Mouse (Mus musculus) limb, embryonic 13.5 days (tissue): ENCODE data around the gene March5. TPM values are rescaled to one million over a fixed set of nuclear protein-coding genes. Genes with fewer than 3 reads are reported as not detected.

Source experiments
- ATAC-seq: fragments of 200-750 bp; cut with Nextera tagmentation; 2 replicates; pipeline ENCODE4 v1.8.0; 2017; ENCODE audit warnings: low read depth, moderate number of reproducible peaks, moderate TSS enrichment; ENCODE audit not compliant: low FRiP score
- H3K27ac ChIP-seq: fragments of 300-500 bp; sonication (generic); 2 replicates; pipeline ENCODE4 v1.5.1; 2015; ENCODE audit warnings: inconsistent platforms, mild to moderate bottlenecking, moderate library complexity
- H3K27me3 ChIP-seq: fragments of 300-500 bp; sonication (generic); 2 replicates; pipeline ENCODE4 v1.6.1; 2015; ENCODE audit warnings: mild to moderate bottlenecking, inconsistent platforms
- H3K36me3 ChIP-seq: fragments of 300-500 bp; sonication (generic); 2 replicates; pipeline ENCODE4 v1.6.1; 2015; ENCODE audit warnings: inconsistent platforms, mild to moderate bottlenecking, moderate library complexity
- H3K4me1 ChIP-seq: fragments of 300-500 bp; sonication (generic); 2 replicates; pipeline ENCODE4 v1.6.1; 2015; ENCODE audit warnings: inconsistent platforms
- H3K4me2 ChIP-seq: fragments of 300-500 bp; sonication (generic); replicated peaks from 2 replicates; pipeline ENCODE4 v1.6.1; 2015; ENCODE audit warnings: inconsistent platforms, mild to moderate bottlenecking, moderate library complexity
- H3K4me3 ChIP-seq: fragments of 300-500 bp; sonication (generic); 2 replicates; pipeline ENCODE4 v1.5.1; 2015; ENCODE audit warnings: moderate library complexity, mild to moderate bottlenecking, inconsistent platforms
- H3K9ac ChIP-seq: fragments of 300-500 bp; sonication (generic); 2 replicates; pipeline ENCODE4 v1.6.1; 2015; ENCODE audit warnings: mild to moderate bottlenecking, inconsistent platforms
- H3K9me3 ChIP-seq: fragments of 300-500 bp; sonication (generic); 2 replicates; pipeline ENCODE4 v1.6.1; 2016; ENCODE audit warnings: inconsistent platforms
- WGBS: fragments of 180-500 bp; shearing (Covaris S2); methylation state at CpG from one replicate; pipeline ENCODE4 v1.1.7; 2015; 5-methylcytosine and 5-hydroxymethylcytosine counted together
- polyA plus RNA-seq: library from polyadenylated mRNA; unstranded; fragments of >200 nt; fragmentation: Nextera tagmentation; extraction: Ambion mirVana; gene quantifications from 2 replicates; pipeline ENCODE4 v1.2.1, GENCODE M21; 2015

Gene March5
- polyA plus RNA-seq, 1 experiment from 2014 or later, result 112 TPM

GRCm38 (mm10) chr19:37246859-37247258 lies 39.5 kb downstream of the March5 start:
- no peak overlapping the region for H3K9ac ChIP-seq
- H3K27me3 ChIP-seq, result no peaks in the 10 kb centered on the region
- no peaks in the 10 kb centered on the region for H3K9me3 ChIP-seq
- no peaks in the 10 kb centered on the region for H3K4me1 ChIP-seq
- H3K27ac ChIP-seq, result no peak overlapping the region
- H3K4me2 ChIP-seq, result no peak overlapping the region
- H3K36me3 ChIP-seq, result no peaks in the 10 kb centered on the region
- no peak for ATAC-seq
- 42% methylated on average over 3 of the region's 3 CpGs for WGBS
- H3K4me3 ChIP-seq, result no peak overlapping the region

- no peaks in the 10 kb centered on the region for H3K4me1 ChIP-seq
- no peak overlapping the region for H3K9ac ChIP-seq
- no peak overlapping the region for H3K4me3 ChIP-seq
- 84% methylated on average over 3 of the region's 3 CpGs for WGBS
- no peaks in the 10 kb centered on the region; the same call in 1 of the 2 replicates for H3K9me3 ChIP-seq
- H3K27me3 ChIP-seq, result no peaks in the 10 kb centered on the region
- ATAC-seq, result no peak
- H3K27ac ChIP-seq, result no peak overlapping the region
- no peak overlapping the region for H3K4me2 ChIP-seq
- H3K36me3 ChIP-seq, result no peaks in the 10 kb centered on the region
Measured at GRCm38 (mm10) chr19:37248199-37248598, 40.9 kb downstream of the March5 start.

DNA sequence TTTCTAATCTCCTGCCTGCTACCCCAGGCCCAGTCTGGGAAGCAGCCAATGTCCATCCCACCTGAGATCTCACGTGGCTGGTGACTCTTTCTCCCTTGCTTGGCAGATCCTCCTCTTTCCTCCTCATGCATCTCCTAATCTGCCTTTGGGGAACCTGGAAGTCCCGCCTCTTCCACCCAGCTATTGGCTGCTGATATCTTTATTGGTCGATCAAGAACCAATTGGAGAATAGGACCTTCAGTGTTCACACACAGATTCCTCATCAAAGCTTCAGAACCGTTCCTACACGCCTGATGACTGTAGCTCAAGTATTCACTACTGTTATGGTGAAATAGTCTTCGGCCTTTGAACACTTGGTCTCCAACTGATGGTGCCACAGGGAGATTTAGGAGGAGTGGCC lies 44.8 kb downstream of the March5 start:
- Histone ChIP-seq H3K9ac (no peak overlapping the region), H3K27ac (no peak overlapping the region), H3K4me2 (no peak overlapping the region), H3K4me1 (0 out of 2 replicates have a peak, but pooled peaks cover 3% of the 10 kb centered on the region), H3K9me3 (no peaks in the 10 kb centered on the region; the same call in 1 of the 2 replicates), H3K4me3 (no peak overlapping the region), H3K36me3 (no peaks in the 10 kb centered on the region), H3K27me3 (no peaks in the 10 kb centered on the region)
- ATAC-seq, result no peak
- 65% methylated on average over 6 of the region's 6 CpGs for WGBS

GRCm38 (mm10) chr19:37255321-37255720 lies 48.0 kb downstream of the March5 start:
- Histone ChIP-seq H3K36me3 (no peaks in the 10 kb centered on the region), H3K9me3 (no peaks in the 10 kb centered on the region; the same call in 1 of the 2 replicates), H3K9ac (no peak overlapping the region), H3K4me1 (0 out of 2 replicates have a peak, but pooled peaks cover 3% of the 10 kb centered on the region), H3K4me2 (no peak overlapping the region), H3K4me3 (no peak overlapping the region), H3K27me3 (no peaks in the 10 kb centered on the region), H3K27ac (no peak overlapping the region)
- WGBS, result 88% methylated on average over 9 of the region's 9 CpGs
- ATAC-seq, result no peak

DNA sequence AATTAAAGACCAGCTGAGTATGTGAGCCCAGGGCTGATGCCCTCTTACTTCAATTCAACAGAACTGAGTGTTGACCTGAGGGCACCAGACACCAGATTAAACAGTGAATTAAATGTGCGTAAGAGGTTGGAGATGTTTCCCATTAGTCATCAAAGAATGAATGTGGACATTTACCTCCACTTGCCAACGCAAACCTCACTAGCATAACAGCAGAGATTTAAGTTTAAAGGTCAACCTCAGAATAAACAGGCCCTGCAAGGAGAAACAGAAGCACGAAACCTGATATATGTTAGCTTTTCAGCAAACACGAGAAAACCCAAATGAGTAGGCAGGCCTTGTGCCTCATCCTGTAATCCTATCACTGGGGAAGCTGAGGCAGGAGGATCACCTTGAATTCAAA lies 55.0 kb downstream of the March5 start:
- H3K9ac ChIP-seq, result no peak overlapping the region
- no peaks in the 10 kb centered on the region for H3K36me3 ChIP-seq
- ATAC-seq, result no peak
- WGBS, result 55% methylated on average over 4 of the region's 4 CpGs
- no peaks in the 10 kb centered on the region for H3K4me1 ChIP-seq
- H3K4me3 ChIP-seq, result no peak overlapping the region
- H3K4me2 ChIP-seq, result no peak overlapping the region
- H3K27me3 ChIP-seq, result no peaks in the 10 kb centered on the region
- H3K9me3 ChIP-seq, result no peaks in the 10 kb centered on the region
- H3K27ac ChIP-seq, result no peak overlapping the region

- H3K9ac ChIP-seq, result no peak overlapping the region
- H3K4me2 ChIP-seq, result no peak overlapping the region
- no peak for ATAC-seq
- no peaks in the 10 kb centered on the region for H3K27me3 ChIP-seq
- no peak overlapping the region for H3K27ac ChIP-seq
- no peak overlapping the region for H3K4me3 ChIP-seq
- H3K36me3 ChIP-seq, result peaks cover 4% of the 10 kb centered on the region
- no peaks in the 10 kb centered on the region for H3K4me1 ChIP-seq
- WGBS, result 65% methylated on average over 8 of the region's 8 CpGs
- H3K9me3 ChIP-seq, result no peaks in the 10 kb centered on the region
Measured at GRCm38 (mm10) chr19:37263566-37263942, 56.2 kb downstream of the March5 start.

GRCm38 (mm10) chr19:37263943-37264897 lies 56.9 kb downstream of the March5 start:
- WGBS, result 78% methylated on average over 23 of the region's 23 CpGs
- H3K4me1 ChIP-seq, result no peaks in the 10 kb centered on the region
- no peak overlapping the region for H3K4me2 ChIP-seq
- no peak overlapping the region for H3K27ac ChIP-seq
- no peak overlapping the region for H3K9ac ChIP-seq
- H3K36me3 ChIP-seq, result peaks cover 10% of the 10 kb centered on the region
- no peaks in the 10 kb centered on the region for H3K9me3 ChIP-seq
- ATAC-seq, result no peak
- no peak overlapping the region for H3K4me3 ChIP-seq
- no peaks in the 10 kb centered on the region for H3K27me3 ChIP-seq

GRCm38 (mm10) chr19:37265333-37266103 lies 58.2 kb downstream of the March5 start:
- H3K9me3 ChIP-seq, result no peaks in the 10 kb centered on the region
- H3K4me1 ChIP-seq, result no peaks in the 10 kb centered on the region
- no peaks in the 10 kb centered on the region for H3K27me3 ChIP-seq
- ATAC-seq, result peak; percentile 69
- no peak overlapping the region for H3K27ac ChIP-seq
- no peak overlapping the region for H3K9ac ChIP-seq
- no peak overlapping the region for H3K4me2 ChIP-seq
- no peak overlapping the region for H3K4me3 ChIP-seq
- WGBS, result 32% methylated on average over 10 of the region's 10 CpGs
- H3K36me3 ChIP-seq, result peaks cover 12% of the 10 kb centered on the region

- peaks cover 12% of the 10 kb centered on the region for H3K36me3 ChIP-seq
- H3K27ac ChIP-seq, result no peak overlapping the region
- H3K9ac ChIP-seq, result no peak overlapping the region
- no peaks in the 10 kb centered on the region for H3K4me1 ChIP-seq
- no peaks in the 10 kb centered on the region for H3K9me3 ChIP-seq
- ATAC-seq, result no peak
- no peak overlapping the region for H3K4me2 ChIP-seq
- H3K4me3 ChIP-seq, result no peak overlapping the region
- H3K27me3 ChIP-seq, result no peaks in the 10 kb centered on the region
- 88% methylated on average over 16 of the region's 16 CpGs for WGBS
Measured at GRCm38 (mm10) chr19:37269106-37269505, 61.8 kb downstream of the March5 start.

Other genes starting within 250 kb of the March5 start
- gene Cpeb3, start 1.1 kb downstream of the March5 start, polyA plus RNA-seq, result 1.0 and 1.5 TPM in 2 replicates
- gene Ide, start 130.3 kb downstream of the March5 start, polyA plus RNA-seq, result 32.8 and 36.5 TPM in 2 replicates
- gene Kif11, start 168.9 kb downstream of the March5 start, polyA plus RNA-seq, result 58.2 and 62.5 TPM in 2 replicates
- 12.4 and 13.0 TPM in 2 replicates for gene Hhex, start 227.3 kb downstream of the March5 start, polyA plus RNA-seq